Mouse (Mus musculus) embryonic facial prominence, embryonic 14.5 days (tissue): Measurements from ENCODE around the gene Slc40a1. TPM values are rescaled to one million over a fixed set of nuclear protein-coding genes. Genes with fewer than 3 reads are reported as not detected.
A peak's percentile ranks its signal among the peaks of the same experiment; 100 is the strongest.

Experiments
- ATAC-seq: fragments of 200-750 bp; cut with Nextera tagmentation; 2 replicates; pipeline ENCODE4 v1.8.0; 2017; ENCODE audit warnings: low read depth, moderate number of reproducible peaks, moderate TSS enrichment
- DNase-seq: peaks from one replicate; pipeline ENCODE4 v3.0.0-alpha.2; 2015; ENCODE audit warnings: low spot score
- H3K27ac ChIP-seq: fragments of 300-500 bp; sonication (generic); replicated peaks from 2 replicates; pipeline ENCODE4 v1.5.1; 2014; ENCODE audit warnings: low read depth, mild to moderate bottlenecking, low read length, moderate library complexity
- H3K27me3 ChIP-seq: fragments of 300-500 bp; sonication (generic); replicated peaks from 2 replicates; pipeline ENCODE4 v1.6.1; 2014; ENCODE audit warnings: low read length; ENCODE audit not compliant: control insufficient read depth, insufficient read depth
- H3K36me3 ChIP-seq: fragments of 300-500 bp; sonication (generic); 2 replicates; pipeline ENCODE4 v1.6.1; 2014; ENCODE audit warnings: low read length, mixed read lengths; ENCODE audit not compliant: control insufficient read depth, insufficient read depth
- H3K4me1 ChIP-seq: fragments of 300-500 bp; sonication (generic); 2 replicates; pipeline ENCODE4 v1.6.1; 2014; ENCODE audit warnings: antibody characterized with exemption, low read length; ENCODE audit not compliant: control insufficient read depth, insufficient read depth
- H3K4me2 ChIP-seq: fragments of 300-500 bp; sonication (generic); 2 replicates; pipeline ENCODE4 v1.6.1; 2014; ENCODE audit warnings: low read depth, mild to moderate bottlenecking, low read length, moderate library complexity, mixed read lengths
- H3K4me3 ChIP-seq: fragments of 300-500 bp; sonication (generic); 2 replicates; pipeline ENCODE4 v1.5.1; 2014; ENCODE audit warnings: low read depth, mild to moderate bottlenecking, low read length
- H3K9ac ChIP-seq: fragments of 300-500 bp; sonication (generic); 2 replicates; pipeline ENCODE4 v1.6.1; 2014; ENCODE audit warnings: low read depth, mild to moderate bottlenecking, low read length, moderate library complexity, mixed read lengths
- H3K9me3 ChIP-seq: fragments of 300-500 bp; sonication (generic); 2 replicates; pipeline ENCODE4 v1.6.1; 2016; ENCODE audit warnings: low read length; ENCODE audit not compliant: control insufficient read depth
- WGBS: fragments of 180-500 bp; shearing (Covaris S2); extraction: QIAGEN DNeasy Blood & Tissue Kit; methylation state at CpG from one replicate; pipeline ENCODE4 v1.1.7; 2014; 5-methylcytosine and 5-hydroxymethylcytosine counted together
- polyA plus RNA-seq: library from polyadenylated mRNA; unstranded; fragments of >200 nt; fragmentation: Nextera tagmentation; extraction: Ambion mirVana; gene quantifications from 2 replicates; pipeline ENCODE4 v1.2.1, GENCODE M21; 2014

The Slc40a1 gene
- polyA plus RNA-seq, 1 experiment from 2014 or later, result 38.1 TPM

DNA sequence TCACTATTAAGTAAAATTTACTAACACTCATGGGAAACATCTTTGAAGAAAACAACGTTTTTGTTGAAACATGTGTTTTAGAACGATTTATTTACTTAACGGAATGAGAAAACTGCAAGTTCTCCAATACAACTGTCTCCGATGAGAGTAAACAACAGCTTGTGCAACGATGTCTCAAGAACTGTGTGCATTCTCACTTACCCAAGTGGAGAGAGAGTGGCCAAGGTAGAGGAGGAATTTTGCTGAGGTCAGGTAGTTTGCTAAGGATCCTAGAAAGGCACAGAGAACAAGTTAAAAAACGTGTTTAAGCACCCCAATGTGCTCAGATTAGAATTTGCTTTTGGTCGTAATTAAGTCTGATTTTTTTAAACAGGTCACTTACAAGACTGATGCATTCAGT, 1.8 kb downstream of the Slc40a1 start:
- H3K27me3 ChIP-seq, result peaks cover 15% of the 10 kb centered on the region; the same call in 1 of the 2 replicates
- H3K9me3 ChIP-seq, result no peaks in the 10 kb centered on the region
- peak overlapping the region; percentile 52; the same call in 1 of the 2 replicates for H3K4me3 ChIP-seq
- no peak overlapping the region for H3K9ac ChIP-seq
- no peak overlapping the region for H3K27ac ChIP-seq
- 0 out of 2 replicates have a peak, but pooled peaks cover 4% of the 10 kb centered on the region for H3K4me1 ChIP-seq
- WGBS, result 60% methylated on average over 7 of the region's 7 CpGs
- H3K36me3 ChIP-seq, result no peaks in the 10 kb centered on the region
- H3K4me2 ChIP-seq, result peak overlapping the region; percentile 86; the same call in 1 of the 2 replicates
- DNase-seq (no peak), ATAC-seq (no peak)

GRCm38 (mm10) chr1:45923306-45923705, 3.0 kb downstream of the Slc40a1 start:
- H3K27ac ChIP-seq, result no peak overlapping the region
- no peak overlapping the region for H3K4me2 ChIP-seq
- H3K4me3 ChIP-seq, result no peak overlapping the region
- H3K4me1 ChIP-seq, result 0 out of 2 replicates have a peak, but pooled peaks cover 4% of the 10 kb centered on the region
- H3K36me3 ChIP-seq, result no peaks in the 10 kb centered on the region
- no peaks in the 10 kb centered on the region for H3K9me3 ChIP-seq
- H3K9ac ChIP-seq, result no peak overlapping the region
- WGBS, result 56% methylated on average over 4 of the region's 4 CpGs
- ATAC-seq (no peak), DNase-seq (no peak)
- peaks cover 15% of the 10 kb centered on the region; the same call in 1 of the 2 replicates for H3K27me3 ChIP-seq

GRCm38 (mm10) chr1:45920703-45921102, 5.6 kb downstream of the Slc40a1 start:
- Histone ChIP-seq H3K4me3 (no peak overlapping the region), H3K36me3 (no peaks in the 10 kb centered on the region), H3K9ac (no peak overlapping the region), H3K27me3 (0 out of 2 replicates have a peak, but pooled peaks cover under 1% of the 10 kb centered on the region), H3K27ac (no peak overlapping the region), H3K4me1 (0 out of 2 replicates have a peak, but pooled peaks cover 4% of the 10 kb centered on the region), H3K9me3 (no peaks in the 10 kb centered on the region), H3K4me2 (no peak overlapping the region)
- ATAC-seq (no peak), DNase-seq (no peak)
- WGBS, result 84% methylated on average over 3 of the region's 3 CpGs

GRCm38 (mm10) chr1:45919752-45920151, 6.6 kb downstream of the Slc40a1 start:
- H3K27ac ChIP-seq, result no peak overlapping the region
- H3K36me3 ChIP-seq, result no peaks in the 10 kb centered on the region
- ATAC-seq (no peak), DNase-seq (no peak)
- WGBS, result 92% methylated on average over 1 of the region's 1 CpGs
- no peaks in the 10 kb centered on the region for H3K27me3 ChIP-seq
- 0 out of 2 replicates have a peak, but pooled peaks cover under 1% of the 10 kb centered on the region for H3K4me1 ChIP-seq
- H3K9me3 ChIP-seq, result no peaks in the 10 kb centered on the region
- no peak overlapping the region for H3K4me3 ChIP-seq
- no peak overlapping the region for H3K9ac ChIP-seq
- H3K4me2 ChIP-seq, result no peak overlapping the region

- H3K36me3 ChIP-seq, result no peaks in the 10 kb centered on the region
- H3K27me3 ChIP-seq, result no peaks in the 10 kb centered on the region
- no peak overlapping the region for H3K9ac ChIP-seq
- H3K27ac ChIP-seq, result no peak overlapping the region
- H3K4me1 ChIP-seq, result no peaks in the 10 kb centered on the region
- no peak for ATAC-seq
- DNase-seq, result no peak
- 69% methylated on average over 4 of the region's 4 CpGs for WGBS
- no peak overlapping the region for H3K4me3 ChIP-seq
- H3K4me2 ChIP-seq, result no peak overlapping the region
- H3K9me3 ChIP-seq, result no peaks in the 10 kb centered on the region
Measured at GRCm38 (mm10) chr1:45917136-45917803, 9.1 kb downstream of the Slc40a1 start.

DNA sequence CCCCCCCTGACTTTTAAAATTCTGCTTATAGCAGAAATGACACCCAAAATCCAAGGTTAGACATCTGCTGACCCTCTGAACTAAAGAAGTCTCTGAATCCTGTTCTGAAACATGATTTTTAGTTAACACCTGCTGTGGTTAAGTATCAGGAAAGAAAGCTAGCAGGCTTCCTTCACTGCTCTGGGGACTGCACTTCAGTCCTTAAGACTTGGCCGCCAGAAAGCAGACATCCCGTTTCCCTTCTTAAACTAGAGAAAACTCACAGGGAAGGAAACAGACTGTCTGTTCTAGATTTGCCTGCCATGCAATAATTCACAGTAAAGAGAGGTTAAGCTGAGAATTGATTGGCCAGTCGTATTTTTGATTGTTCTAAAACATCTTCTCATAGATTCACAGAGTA, 10.1 kb downstream of the Slc40a1 start:
- no peaks in the 10 kb centered on the region for H3K36me3 ChIP-seq
- DNase-seq (no peak), ATAC-seq (no peak)
- no peak overlapping the region for H3K9ac ChIP-seq
- no peaks in the 10 kb centered on the region for H3K27me3 ChIP-seq
- H3K4me2 ChIP-seq, result no peak overlapping the region
- no peak overlapping the region for H3K27ac ChIP-seq
- H3K4me3 ChIP-seq, result no peak overlapping the region
- WGBS, result 54% methylated on average over 3 of the region's 3 CpGs
- H3K4me1 ChIP-seq, result no peaks in the 10 kb centered on the region
- no peaks in the 10 kb centered on the region for H3K9me3 ChIP-seq

DNA sequence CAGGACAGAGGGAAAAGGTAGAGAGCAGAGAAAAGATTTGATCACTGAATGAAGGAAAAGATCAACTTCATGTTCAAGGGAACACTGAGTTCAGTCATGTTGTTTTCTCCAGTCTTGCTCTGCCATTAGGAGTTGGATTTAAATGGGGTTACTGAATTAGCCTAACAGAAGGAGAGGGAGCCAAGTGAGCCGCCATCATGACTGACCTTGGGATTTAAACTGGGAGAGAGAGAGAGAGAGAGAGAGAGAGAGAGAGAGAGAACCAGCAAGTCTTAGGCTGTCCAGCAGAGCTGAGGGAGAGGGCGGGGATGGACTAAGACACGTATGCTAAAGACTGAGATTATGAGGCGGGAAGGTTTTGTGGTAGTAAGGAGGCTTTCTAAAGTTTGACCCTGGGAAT, 12.1 kb downstream of the Slc40a1 start:
- Histone ChIP-seq H3K9me3 (no peaks in the 10 kb centered on the region), H3K36me3 (no peaks in the 10 kb centered on the region), H3K27me3 (no peaks in the 10 kb centered on the region), H3K9ac (no peak overlapping the region), H3K27ac (no peak overlapping the region), H3K4me2 (no peak overlapping the region), H3K4me3 (no peak overlapping the region), H3K4me1 (no peaks in the 10 kb centered on the region)
- WGBS, result 95% methylated on average over 4 of the region's 4 CpGs
- no peak for DNase-seq
- ATAC-seq, result no peak

DNA sequence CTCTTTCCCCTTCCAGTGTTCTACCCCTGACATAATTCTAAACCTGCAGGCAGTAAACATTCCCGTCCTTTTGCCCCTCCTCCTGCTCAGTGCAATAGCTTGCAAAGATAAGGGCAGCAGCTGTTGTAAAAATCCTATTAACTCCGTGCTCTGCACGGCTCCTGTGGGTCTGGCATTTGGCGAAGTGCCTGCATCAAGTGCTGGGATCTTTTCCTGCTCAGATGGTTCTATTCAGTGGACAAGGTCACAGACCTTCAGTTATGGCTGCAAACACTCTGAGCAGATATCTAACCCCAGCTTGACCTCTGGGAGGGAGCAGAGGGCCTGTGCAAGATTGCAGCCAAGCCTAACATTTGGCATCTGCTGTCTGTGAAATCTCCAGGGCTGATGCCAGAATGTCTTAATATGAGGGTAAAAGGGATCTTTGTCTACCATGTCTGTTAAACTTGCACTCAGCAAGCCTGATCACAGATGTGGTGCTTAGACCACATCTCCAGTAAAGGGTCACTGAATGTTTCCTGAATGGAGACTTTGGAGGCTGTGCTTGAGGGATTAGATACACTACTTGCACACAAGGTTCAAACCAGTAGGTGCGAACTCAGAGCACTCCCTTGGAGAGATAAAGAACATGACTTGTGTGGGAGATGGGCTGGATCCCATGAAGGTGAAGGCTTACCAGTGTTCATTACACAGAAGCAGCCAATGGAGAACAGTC, 21.1 kb downstream of the Slc40a1 start:
- H3K4me3 ChIP-seq, result no peak overlapping the region
- WGBS, result 17% methylated on average over 5 of the region's 5 CpGs
- H3K27me3 ChIP-seq, result no peaks in the 10 kb centered on the region
- H3K27ac ChIP-seq, result no peak overlapping the region
- no peaks in the 10 kb centered on the region for H3K4me1 ChIP-seq
- DNase-seq (peak; percentile 68), ATAC-seq (peak; percentile 87)
- H3K36me3 ChIP-seq, result no peaks in the 10 kb centered on the region
- no peaks in the 10 kb centered on the region for H3K9me3 ChIP-seq
- H3K4me2 ChIP-seq, result no peak overlapping the region
- H3K9ac ChIP-seq, result no peak overlapping the region
